In the genomic region with DNA sequence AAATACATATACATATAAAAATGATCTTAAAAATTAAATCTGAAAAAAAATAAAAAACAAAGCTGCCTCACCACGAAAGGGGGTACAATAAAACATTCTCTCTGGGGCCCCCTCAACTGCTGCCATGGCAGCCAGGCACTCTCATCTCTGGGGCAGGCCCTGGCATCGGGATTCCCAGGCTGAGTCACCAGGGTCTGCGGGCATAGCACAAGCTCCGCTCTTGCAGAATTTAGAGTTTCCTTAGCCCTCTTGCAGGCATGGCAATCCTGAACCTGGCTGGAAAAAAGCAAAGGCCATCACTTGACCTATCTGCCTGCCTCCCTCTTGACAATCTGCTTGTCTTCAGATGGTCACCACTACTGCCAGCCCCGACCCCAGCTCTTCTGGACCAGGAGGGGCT, we compare ENCODE assay signal across 12 mouse cellular contexts. TPM values are rescaled to one million over a fixed set of nuclear protein-coding genes. Genes with fewer than 3 reads are reported as not detected.
DNase-seq lines count a peak whose midpoint lies in the region; ATAC-seq and TF ChIP-seq lines count a peak whose summit lies in the region.
"Had no signal": no experiment of that assay in that cellular context is flagged by ENCODE, and none has a peak within 500 bp of the region (broad histone marks: within the 10 kb centered on the region; RNA-seq: fewer than 3 reads in every experiment).

No protein-coding gene starts in this region.

- peak overlapping the region; percentile 91 for H3K27ac ChIP-seq in heart, embryonic 12.5 days (ENCODE audit: poor library complexity, severe bottlenecking)
- H3K27ac ChIP-seq in limb, embryonic 15.5 days: peak overlapping the region; percentile 91
- H3K27ac ChIP-seq in limb, embryonic 10.5 days: no peak overlapping the region
- H3K27ac ChIP-seq in intestine, postnatal 0 days (ENCODE audit: low read depth, low read length): peak overlapping the region; percentile 99
- H3K27ac ChIP-seq in forebrain, embryonic 11.5 days (ENCODE audit: low read depth, low read length): no peak overlapping the region
- H3K27ac ChIP-seq: liver, embryonic 14.5 days had no signal

- no peaks in the 10 kb centered on the region for H3K9me3 ChIP-seq in heart, embryonic 12.5 days (replicated peaks)
- H3K9me3 ChIP-seq in limb, embryonic 15.5 days: no peaks in the 10 kb centered on the region
- H3K9me3 ChIP-seq in limb, embryonic 10.5 days (replicated peaks): no peaks in the 10 kb centered on the region
- no peaks in the 10 kb centered on the region for H3K9me3 ChIP-seq in intestine, postnatal 0 days (ENCODE audit: control insufficient read depth)
- no peaks in the 10 kb centered on the region for H3K9me3 ChIP-seq in forebrain, embryonic 11.5 days (ENCODE audit: control insufficient read depth, low read length)

- no peak overlapping the region for H3K4me2 ChIP-seq in heart, embryonic 12.5 days
- no peak overlapping the region for H3K4me2 ChIP-seq in limb, embryonic 15.5 days
- H3K4me2 ChIP-seq in intestine, postnatal 0 days (replicated peaks; ENCODE audit: low read depth): no peak overlapping the region
- H3K4me2 ChIP-seq in forebrain, embryonic 11.5 days (ENCODE audit: low read depth, low read length, severe bottlenecking): no peak overlapping the region

- H3K4me1 ChIP-seq in heart, embryonic 12.5 days (replicated peaks): peaks cover 62% of the 10 kb centered on the region
- peaks cover 57% of the 10 kb centered on the region for H3K4me1 ChIP-seq in limb, embryonic 15.5 days
- peaks cover 60% of the 10 kb centered on the region for H3K4me1 ChIP-seq in limb, embryonic 10.5 days
- peaks cover 25% of the 10 kb centered on the region for H3K4me1 ChIP-seq in intestine, postnatal 0 days (replicated peaks; ENCODE audit: control insufficient read depth, insufficient read depth, low read length)
- peaks cover 25% of the 10 kb centered on the region for H3K4me1 ChIP-seq in forebrain, embryonic 11.5 days (replicated peaks; ENCODE audit: control insufficient read depth, insufficient read depth, low read length)

- WGBS in heart, embryonic 12.5 days: 66% methylated on average over 5 of the region's 5 CpGs
- 69% methylated on average over 5 of the region's 5 CpGs for WGBS in limb, embryonic 15.5 days
- 77% methylated on average over 5 of the region's 5 CpGs for WGBS in limb, embryonic 10.5 days
- WGBS in intestine, postnatal 0 days: 65% methylated on average over 5 of the region's 5 CpGs
- WGBS in forebrain, embryonic 11.5 days: 87% methylated on average over 5 of the region's 5 CpGs

- no peak overlapping the region for H3K4me3 ChIP-seq in heart, embryonic 12.5 days
- no peak overlapping the region for H3K4me3 ChIP-seq in limb, embryonic 15.5 days
- H3K4me3 ChIP-seq in limb, embryonic 10.5 days: no peak overlapping the region
- H3K4me3 ChIP-seq in intestine, postnatal 0 days (ENCODE audit: low read depth, low read length): no peak overlapping the region
- H3K4me3 ChIP-seq in forebrain, embryonic 11.5 days (ENCODE audit: low read depth, low read length): no peak overlapping the region

- no peaks in the 10 kb centered on the region for H3K27me3 ChIP-seq in heart, embryonic 12.5 days (replicated peaks)
- no peaks in the 10 kb centered on the region for H3K27me3 ChIP-seq in limb, embryonic 15.5 days
- H3K27me3 ChIP-seq in limb, embryonic 10.5 days (ENCODE audit: low read depth, poor library complexity, severe bottlenecking): peaks cover 63% of the 10 kb centered on the region
- H3K27me3 ChIP-seq in intestine, postnatal 0 days (replicated peaks; ENCODE audit: control insufficient read depth, insufficient read depth, low read length): no peaks in the 10 kb centered on the region
- H3K27me3 ChIP-seq in forebrain, embryonic 11.5 days (ENCODE audit: control insufficient read depth, insufficient read depth, low read length): peaks cover 9% of the 10 kb centered on the region; the same call in 1 of the 2 replicates

- no peak overlapping the region for H3K9ac ChIP-seq in heart, embryonic 12.5 days
- H3K9ac ChIP-seq in limb, embryonic 15.5 days: no peak overlapping the region
- H3K9ac ChIP-seq in intestine, postnatal 0 days (ENCODE audit: low read depth, low read length): no peak overlapping the region
- H3K9ac ChIP-seq in forebrain, embryonic 11.5 days (ENCODE audit: low read length): no peak overlapping the region
- H3K9ac ChIP-seq: liver, embryonic 14.5 days had no signal

- no peak for ATAC-seq in heart, embryonic 12.5 days (ENCODE audit: insufficient number of reproducible peaks, low FRiP score)
- no peak for ATAC-seq in limb, embryonic 15.5 days (ENCODE audit: insufficient number of reproducible peaks, low FRiP score, low TSS enrichment, low read depth)
- ATAC-seq in intestine, postnatal 0 days: no peak
- ATAC-seq in forebrain, embryonic 11.5 days (replicated peaks; ENCODE audit: low FRiP score): no peak

- H3K36me3 ChIP-seq in heart, embryonic 12.5 days: no peaks in the 10 kb centered on the region
- H3K36me3 ChIP-seq in limb, embryonic 15.5 days: no peaks in the 10 kb centered on the region
- no peaks in the 10 kb centered on the region for H3K36me3 ChIP-seq in limb, embryonic 10.5 days
- no peaks in the 10 kb centered on the region for H3K36me3 ChIP-seq in intestine, postnatal 0 days (ENCODE audit: control insufficient read depth, insufficient read depth)
- H3K36me3 ChIP-seq in forebrain, embryonic 11.5 days (ENCODE audit: control insufficient read depth, insufficient read depth, low read length): no peaks in the 10 kb centered on the region

- DNase-seq in heart, postnatal 4 days: no peak
- DNase-seq in limb, embryonic 10.5 days (ENCODE audit: low spot score): no peak
- peak; percentile 65 for DNase-seq in Muller cell, postnatal 12 days (ENCODE audit: inconsistent ontology term)
- no peak for DNase-seq in frontal cortex, postnatal 25 days (ENCODE audit: low spot score in 2 of 2)
- DNase-seq in forebrain, embryonic 11.5 days (ENCODE audit: low spot score): no peak
- DNase-seq: layer of hippocampus, postnatal 36 days had no signal

- no peak for TF ChIP-seq CTCF in intestine, postnatal 0 days (IDR thresholded peaks at IDR 0.05; ENCODE audit: low read depth)

RNA-seq across cellular contexts. Expression of a gene that starts 8.5 kb away (rescaled TPM):
- 9.8 and 11.3 TPM in 2 replicates for polyA plus RNA-seq in heart, embryonic 12.5 days (2016; fragmentation: Nextera tagmentation; extraction: Ambion mirVana)
- total RNA-seq in heart, postnatal 4 days (2021): 10 to 100 TPM; 11.8 to 12.2 TPM
- polyA plus RNA-seq in limb, embryonic 15.5 days (2015; fragmentation: Nextera tagmentation; extraction: Ambion mirVana): 14.6 and 16.4 TPM in 2 replicates
- polyA plus RNA-seq in limb, embryonic 10.5 days (2016; fragmentation: Nextera tagmentation; extraction: Ambion mirVana): 5.0 and 8.2 TPM in 2 replicates
- 64.3 and 76.1 TPM in 2 replicates for polyA plus RNA-seq in intestine, postnatal 0 days (2015; fragmentation: Nextera tagmentation; extraction: Ambion mirVana)
- 4.0 and 4.3 TPM in 2 replicates for polyA plus RNA-seq in forebrain, embryonic 11.5 days (2014; fragmentation: Nextera tagmentation; extraction: Ambion mirVana)

RNA-seq across cellular contexts. Expression of a gene that starts 11.7 kb away (rescaled TPM):
- 0.22 TPM in 1 of 2 replicates, not detected in the other for polyA plus RNA-seq in heart, embryonic 12.5 days (2016; fragmentation: Nextera tagmentation; extraction: Ambion mirVana)
- total RNA-seq in heart, postnatal 4 days (2021): not detected
- polyA plus RNA-seq in limb, embryonic 15.5 days (2015; fragmentation: Nextera tagmentation; extraction: Ambion mirVana): 0.22 TPM in 1 of 2 replicates, not detected in the other
- polyA plus RNA-seq in limb, embryonic 10.5 days (2016; fragmentation: Nextera tagmentation; extraction: Ambion mirVana): not detected in 2 replicates
- 0.17 and 0.67 TPM in 2 replicates for polyA plus RNA-seq in intestine, postnatal 0 days (2015; fragmentation: Nextera tagmentation; extraction: Ambion mirVana)
- polyA plus RNA-seq in forebrain, embryonic 11.5 days (2014; fragmentation: Nextera tagmentation; extraction: Ambion mirVana): not detected in 2 replicates
- polyA plus RNA-seq: liver, embryonic 14.5 days; neural tube, embryonic 11.5 days had no signal

RNA-seq across cellular contexts. Expression of a gene that starts 40.7 kb away (rescaled TPM):
- not detected in 2 replicates for polyA plus RNA-seq in heart, embryonic 12.5 days (2016; fragmentation: Nextera tagmentation; extraction: Ambion mirVana)
- total RNA-seq in heart, postnatal 4 days (2021): not detected
- not detected in 2 replicates for polyA plus RNA-seq in limb, embryonic 15.5 days (2015; fragmentation: Nextera tagmentation; extraction: Ambion mirVana)
- not detected in 2 replicates for polyA plus RNA-seq in limb, embryonic 10.5 days (2016; fragmentation: Nextera tagmentation; extraction: Ambion mirVana)
- polyA plus RNA-seq in intestine, postnatal 0 days (2015; fragmentation: Nextera tagmentation; extraction: Ambion mirVana): not detected in 2 replicates
- polyA plus RNA-seq in forebrain, embryonic 11.5 days (2014; fragmentation: Nextera tagmentation; extraction: Ambion mirVana): not detected in 2 replicates
- total RNA-seq: gastrocnemius, postnatal 14 days; layer of hippocampus, postnatal 36 days had no signal
- polyA plus RNA-seq: liver, embryonic 14.5 days; neural tube, embryonic 11.5 days had no signal

RNA-seq across cellular contexts. Expression of a gene that starts 54.2 kb away (rescaled TPM):
- 24.0 and 25.6 TPM in 2 replicates for polyA plus RNA-seq in heart, embryonic 12.5 days (2016; fragmentation: Nextera tagmentation; extraction: Ambion mirVana)
- 10 to 100 TPM; 13.0 to 13.5 TPM for total RNA-seq in heart, postnatal 4 days (2021)
- 26.0 and 28.0 TPM in 2 replicates for polyA plus RNA-seq in limb, embryonic 15.5 days (2015; fragmentation: Nextera tagmentation; extraction: Ambion mirVana)
- 24.2 and 28.1 TPM in 2 replicates for polyA plus RNA-seq in limb, embryonic 10.5 days (2016; fragmentation: Nextera tagmentation; extraction: Ambion mirVana)
- 15.6 and 19.3 TPM in 2 replicates for polyA plus RNA-seq in intestine, postnatal 0 days (2015; fragmentation: Nextera tagmentation; extraction: Ambion mirVana)
- polyA plus RNA-seq in forebrain, embryonic 11.5 days (2014; fragmentation: Nextera tagmentation; extraction: Ambion mirVana): 24.3 and 27.6 TPM in 2 replicates

Comparison
In these comparisons a context has a peak if more than half of its experiments do, and no peak if none do; other contexts are left out.
1. H3K27ac ChIP-seq: peak in heart, embryonic 12.5 days (single experiment), limb, embryonic 15.5 days (single experiment) and intestine, postnatal 0 days (single experiment); none in limb, embryonic 10.5 days (single experiment) and forebrain, embryonic 11.5 days (single experiment).